Mouse (Mus musculus) thymus, postnatal 25 days (tissue): ENCODE data around the gene 9930111J21Rik1.
A peak's percentile ranks its signal among the peaks of the same experiment; 100 is the strongest.
"Not testable (repeated sequence)": the region's sequence is repeated elsewhere in the genome, so short reads cannot be mapped to it uniquely, and the experiment has no call there.

Experiments
- DNase-seq: peaks from one replicate; pipeline ENCODE4 v3.0.0; 2022

9930111J21Rik1 gene

GRCm38 (mm10) chr11:48979251-48979650, at the start of gene 9930111J21Rik1:
TSS of gene 9930111J21Rik1 (minus strand) at chr11:48979398.
- DNase-seq, result not testable (repeated sequence)

- not testable (repeated sequence) for DNase-seq
Measured at GRCm38 (mm10) chr11:49012074-49012473, 32.9 kb upstream of the 9930111J21Rik1 start.

GRCm38 (mm10) chr11:49006785-49007184, 27.6 kb upstream of the 9930111J21Rik1 start:
- not testable (repeated sequence) for DNase-seq

GRCm38 (mm10) chr11:49006317-49006716, 27.1 kb upstream of the 9930111J21Rik1 start:
- DNase-seq, result not testable (repeated sequence)

GRCm38 (mm10) chr11:49000411-49000810, 21.2 kb upstream of the 9930111J21Rik1 start:
- not testable (repeated sequence) for DNase-seq

- DNase-seq, result not testable (repeated sequence)
Measured at GRCm38 (mm10) chr11:48994018-48994417, 14.8 kb upstream of the 9930111J21Rik1 start, which contains the start of gene Tgtp1. TSS of gene Tgtp1 (minus strand) at chr11:48994172.

- DNase-seq, result not testable (repeated sequence)
Measured at GRCm38 (mm10) chr11:48993296-48993695, 14.1 kb upstream of the 9930111J21Rik1 start.

GRCm38 (mm10) chr11:48991740-48992520, 12.7 kb upstream of the 9930111J21Rik1 start, which contains the start of gene Gm12185:
TSS of gene Gm12185 (minus strand) at chr11:48992226.
- DNase-seq, result peak; percentile 32

GRCm38 (mm10) chr11:48989981-48990380, 10.8 kb upstream of the 9930111J21Rik1 start:
- DNase-seq, result not testable (repeated sequence)

- peak; percentile 22 for DNase-seq
Measured at GRCm38 (mm10) chr11:48988219-48988618, 9.0 kb upstream of the 9930111J21Rik1 start.

GRCm38 (mm10) chr11:48982848-48983247, 3.6 kb upstream of the 9930111J21Rik1 start:
- DNase-seq, result not testable (repeated sequence)

- not testable (repeated sequence) for DNase-seq
Measured at GRCm38 (mm10) chr11:48980052-48980451, 854 bp upstream of the 9930111J21Rik1 start.

GRCm38 (mm10) chr11:48978240-48978939, 808 bp downstream of the 9930111J21Rik1 start, which contains the start of gene Olfr56:
TSS of gene Olfr56 (plus strand) at chr11:48978889.
- not testable (repeated sequence) for DNase-seq

- not testable (repeated sequence) for DNase-seq
Measured at GRCm38 (mm10) chr11:48974686-48975085, 4.5 kb downstream of the 9930111J21Rik1 start.

GRCm38 (mm10) chr11:48946090-48946489, 33.1 kb downstream of the 9930111J21Rik1 start, which contains the start of gene Psme2b:
TSS of gene Psme2b (minus strand) at chr11:48946190.
- not testable (repeated sequence) for DNase-seq

- not testable (repeated sequence) for DNase-seq
Measured at GRCm38 (mm10) chr11:48939286-48939685, 39.9 kb downstream of the 9930111J21Rik1 start.

- DNase-seq, result not testable (repeated sequence)
Measured at GRCm38 (mm10) chr11:48935291-48935690, 43.9 kb downstream of the 9930111J21Rik1 start.

GRCm38 (mm10) chr11:48933923-48934322, 45.3 kb downstream of the 9930111J21Rik1 start:
- not testable (repeated sequence) for DNase-seq

GRCm38 (mm10) chr11:48933422-48933821, 45.8 kb downstream of the 9930111J21Rik1 start:
- DNase-seq, result not testable (repeated sequence)

GRCm38 (mm10) chr11:48928068-48928467, 51.1 kb downstream of the 9930111J21Rik1 start:
- not testable (repeated sequence) for DNase-seq

- not testable (repeated sequence) for DNase-seq
Measured at GRCm38 (mm10) chr11:48926437-48926836, 52.8 kb downstream of the 9930111J21Rik1 start.

GRCm38 (mm10) chr11:48923818-48924217, 55.4 kb downstream of the 9930111J21Rik1 start:
- not testable (repeated sequence) for DNase-seq

GRCm38 (mm10) chr11:48918380-48918779, 60.8 kb downstream of the 9930111J21Rik1 start:
- no peak for DNase-seq
